Mouse (Mus musculus) heart, embryonic 13.5 days (tissue): ENCODE measurements around the gene Serpinh1. TPM values are rescaled to one million over a fixed set of nuclear protein-coding genes. Genes with fewer than 3 reads are reported as not detected.
A peak's percentile ranks its signal among the peaks of the same experiment; 100 is the strongest.

ENCODE experiments used
- ATAC-seq: fragments of 200-750 bp; cut with Nextera tagmentation; 2 replicates; pipeline ENCODE4 v1.8.0; 2017; ENCODE audit warnings: moderate TSS enrichment; ENCODE audit not compliant: insufficient number of reproducible peaks, low FRiP score, low TSS enrichment; ENCODE audit errors: extremely low read depth
- H3K27ac ChIP-seq: fragments of 300-500 bp; sonication (generic); replicated peaks from 2 replicates; pipeline ENCODE4 v1.5.1; 2015; ENCODE audit warnings: moderate library complexity, mild to moderate bottlenecking, inconsistent platforms
- H3K27me3 ChIP-seq: fragments of 300-500 bp; sonication (generic); replicated peaks from 2 replicates; pipeline ENCODE4 v1.6.1; 2015; ENCODE audit warnings: mild to moderate bottlenecking, inconsistent platforms
- H3K36me3 ChIP-seq: fragments of 300-500 bp; sonication (generic); 2 replicates; pipeline ENCODE4 v1.6.1; 2015; ENCODE audit warnings: mild to moderate bottlenecking, inconsistent platforms
- H3K4me1 ChIP-seq: fragments of 300-500 bp; sonication (generic); 2 replicates; pipeline ENCODE4 v1.6.1; 2015; ENCODE audit warnings: inconsistent platforms
- H3K4me2 ChIP-seq: fragments of 300-500 bp; sonication (generic); 2 replicates; pipeline ENCODE4 v1.6.1; 2015; ENCODE audit warnings: inconsistent platforms, mild to moderate bottlenecking, moderate library complexity
- H3K4me3 ChIP-seq: fragments of 300-500 bp; sonication (generic); 2 replicates; pipeline ENCODE4 v1.5.1; 2015; ENCODE audit warnings: moderate library complexity, mild to moderate bottlenecking, inconsistent platforms
- H3K9ac ChIP-seq: fragments of 300-500 bp; sonication (generic); 2 replicates; pipeline ENCODE4 v1.6.1; 2015; ENCODE audit warnings: inconsistent platforms, mild to moderate bottlenecking, moderate library complexity
- H3K9me3 ChIP-seq: fragments of 300-500 bp; sonication (generic); 2 replicates; pipeline ENCODE4 v1.6.1; 2016; ENCODE audit warnings: inconsistent platforms
- WGBS: fragments of 180-500 bp; shearing (Covaris S2); methylation state at CpG from one replicate; pipeline ENCODE4 v1.1.7; 2015; ENCODE audit warnings: mixed read lengths; 5-methylcytosine and 5-hydroxymethylcytosine counted together
- polyA plus RNA-seq: library from polyadenylated mRNA; unstranded; fragments of >200 nt; fragmentation: Nextera tagmentation; extraction: Ambion mirVana; gene quantifications from 2 replicates; pipeline ENCODE4 v1.2.1, GENCODE M21; 2015

Serpinh1 gene
- polyA plus RNA-seq, 1 experiment from 2014 or later: 1,205 TPM

- 77% methylated on average over 6 of the region's 6 CpGs for WGBS
- no peak overlapping the region for H3K27ac ChIP-seq
- peaks cover 31% of the 10 kb centered on the region for H3K4me1 ChIP-seq
- no peaks in the 10 kb centered on the region for H3K9me3 ChIP-seq
- no peak overlapping the region for H3K9ac ChIP-seq
- H3K36me3 ChIP-seq: no peaks in the 10 kb centered on the region
- H3K27me3 ChIP-seq: peaks cover 52% of the 10 kb centered on the region
- no peak overlapping the region for H3K4me2 ChIP-seq
- ATAC-seq: no peak
- no peak overlapping the region for H3K4me3 ChIP-seq
Observed at GRCm38 (mm10) chr7:99322691-99323320, 30.2 kb downstream of the Serpinh1 start.

GRCm38 (mm10) chr7:99320524-99320923, 32.5 kb downstream of the Serpinh1 start:
- no peaks in the 10 kb centered on the region for H3K36me3 ChIP-seq
- H3K9me3 ChIP-seq: no peaks in the 10 kb centered on the region
- peaks cover 36% of the 10 kb centered on the region for H3K4me1 ChIP-seq
- H3K27me3 ChIP-seq: peaks cover 53% of the 10 kb centered on the region
- WGBS: 37% methylated on average over 14 of the region's 14 CpGs
- ATAC-seq: no peak
- peak overlapping the region; percentile 20; the same call in 1 of the 2 replicates for H3K9ac ChIP-seq
- H3K4me3 ChIP-seq: no peak overlapping the region
- no peak overlapping the region for H3K4me2 ChIP-seq
- no peak overlapping the region for H3K27ac ChIP-seq

GRCm38 (mm10) chr7:99317475-99317874, 35.6 kb downstream of the Serpinh1 start:
- WGBS: 73% methylated on average over 7 of the region's 7 CpGs
- no peak overlapping the region for H3K4me2 ChIP-seq
- ATAC-seq: no peak
- H3K9me3 ChIP-seq: no peaks in the 10 kb centered on the region
- peaks cover 30% of the 10 kb centered on the region for H3K27me3 ChIP-seq
- H3K4me1 ChIP-seq: peaks cover 36% of the 10 kb centered on the region
- no peak overlapping the region for H3K27ac ChIP-seq
- H3K4me3 ChIP-seq: no peak overlapping the region
- H3K36me3 ChIP-seq: no peaks in the 10 kb centered on the region
- no peak overlapping the region for H3K9ac ChIP-seq

- H3K9me3 ChIP-seq: no peaks in the 10 kb centered on the region
- WGBS: 71% methylated on average over 7 of the region's 7 CpGs
- H3K36me3 ChIP-seq: no peaks in the 10 kb centered on the region
- H3K9ac ChIP-seq: 0 out of 2 replicates have a peak overlapping the region, but pooled peaks have one; percentile 33
- no peak for ATAC-seq
- H3K27me3 ChIP-seq: peaks cover 27% of the 10 kb centered on the region
- H3K4me3 ChIP-seq: no peak overlapping the region
- H3K4me2 ChIP-seq: no peak overlapping the region
- H3K27ac ChIP-seq: no peak overlapping the region
- peaks cover 44% of the 10 kb centered on the region for H3K4me1 ChIP-seq
Observed at GRCm38 (mm10) chr7:99316207-99316606, 36.8 kb downstream of the Serpinh1 start.

GRCm38 (mm10) chr7:99314565-99314964, 38.5 kb downstream of the Serpinh1 start:
- Histone ChIP-seq H3K9ac (no peak overlapping the region), H3K27me3 (peaks cover 23% of the 10 kb centered on the region), H3K27ac (no peak overlapping the region), H3K36me3 (no peaks in the 10 kb centered on the region), H3K4me2 (no peak overlapping the region), H3K4me3 (no peak overlapping the region), H3K9me3 (no peaks in the 10 kb centered on the region), H3K4me1 (peaks cover 31% of the 10 kb centered on the region)
- no peak for ATAC-seq
- 69% methylated on average over 4 of the region's 4 CpGs for WGBS

- no peak overlapping the region for H3K27ac ChIP-seq
- no peak overlapping the region for H3K9ac ChIP-seq
- no peak overlapping the region for H3K4me3 ChIP-seq
- H3K36me3 ChIP-seq: no peaks in the 10 kb centered on the region
- peaks cover 16% of the 10 kb centered on the region for H3K27me3 ChIP-seq
- peaks cover 25% of the 10 kb centered on the region for H3K4me1 ChIP-seq
- H3K9me3 ChIP-seq: no peaks in the 10 kb centered on the region
- 67% methylated on average over 8 of the region's 8 CpGs for WGBS
- no peak for ATAC-seq
- no peak overlapping the region for H3K4me2 ChIP-seq
Observed at GRCm38 (mm10) chr7:99313253-99313652, 39.8 kb downstream of the Serpinh1 start.

GRCm38 (mm10) chr7:99312671-99313143, 40.3 kb downstream of the Serpinh1 start:
- no peak for ATAC-seq
- H3K27ac ChIP-seq: no peak overlapping the region
- 57% methylated on average over 8 of the region's 8 CpGs for WGBS

GRCm38 (mm10) chr7:99312058-99312457, 41.0 kb downstream of the Serpinh1 start:
- Histone ChIP-seq H3K4me3 (no peak overlapping the region), H3K27me3 (peaks cover 6% of the 10 kb centered on the region), H3K36me3 (no peaks in the 10 kb centered on the region), H3K27ac (no peak overlapping the region), H3K9me3 (no peaks in the 10 kb centered on the region), H3K4me2 (no peak overlapping the region), H3K4me1 (peaks cover 34% of the 10 kb centered on the region), H3K9ac (no peak overlapping the region)
- no peak for ATAC-seq
- 32% methylated on average over 4 of the region's 4 CpGs for WGBS

More at GRCm38 (mm10) chr7:99312671-99313143, 40.3 kb downstream of the Serpinh1 start:
- peaks cover 28% of the 10 kb centered on the region for H3K4me1 ChIP-seq
- peaks cover 11% of the 10 kb centered on the region for H3K27me3 ChIP-seq
- no peak overlapping the region for H3K9ac ChIP-seq
- no peak overlapping the region for H3K4me3 ChIP-seq
- H3K9me3 ChIP-seq: no peaks in the 10 kb centered on the region
- no peaks in the 10 kb centered on the region for H3K36me3 ChIP-seq
- no peak overlapping the region for H3K4me2 ChIP-seq

- H3K36me3 ChIP-seq: no peaks in the 10 kb centered on the region
- 69% methylated on average over 7 of the region's 7 CpGs for WGBS
- H3K4me3 ChIP-seq: no peak overlapping the region
- no peak for ATAC-seq
- H3K9me3 ChIP-seq: no peaks in the 10 kb centered on the region
- H3K27me3 ChIP-seq: no peaks in the 10 kb centered on the region
- H3K27ac ChIP-seq: no peak overlapping the region
- no peak overlapping the region for H3K4me2 ChIP-seq
- H3K9ac ChIP-seq: no peak overlapping the region
- H3K4me1 ChIP-seq: peaks cover 39% of the 10 kb centered on the region
Observed at GRCm38 (mm10) chr7:99311433-99311832, 41.6 kb downstream of the Serpinh1 start.

- 32% methylated on average over 3 of the region's 3 CpGs for WGBS
- Histone ChIP-seq H3K27ac (no peak overlapping the region), H3K36me3 (no peaks in the 10 kb centered on the region), H3K9me3 (no peaks in the 10 kb centered on the region), H3K4me1 (peaks cover 35% of the 10 kb centered on the region), H3K27me3 (no peaks in the 10 kb centered on the region), H3K4me3 (no peak overlapping the region), H3K9ac (peak overlapping the region; percentile 44; the same call in 1 of the 2 replicates), H3K4me2 (no peak overlapping the region)
- ATAC-seq: no peak
Observed at GRCm38 (mm10) chr7:99306640-99307039, 46.4 kb downstream of the Serpinh1 start.

- Histone ChIP-seq H3K9me3 (no peaks in the 10 kb centered on the region), H3K9ac (no peak overlapping the region), H3K27ac (no peak overlapping the region), H3K4me3 (no peak overlapping the region), H3K4me2 (no peak overlapping the region), H3K4me1 (peaks cover 38% of the 10 kb centered on the region), H3K36me3 (no peaks in the 10 kb centered on the region), H3K27me3 (no peaks in the 10 kb centered on the region)
- 70% methylated on average over 4 of the region's 4 CpGs for WGBS
- ATAC-seq: no peak
Observed at GRCm38 (mm10) chr7:99305688-99306087, 47.4 kb downstream of the Serpinh1 start.

GRCm38 (mm10) chr7:99304949-99305372, 48.1 kb downstream of the Serpinh1 start:
- no peak overlapping the region for H3K9ac ChIP-seq
- peaks cover 41% of the 10 kb centered on the region for H3K4me1 ChIP-seq
- H3K9me3 ChIP-seq: no peaks in the 10 kb centered on the region
- no peak overlapping the region for H3K27ac ChIP-seq
- no peaks in the 10 kb centered on the region for H3K36me3 ChIP-seq
- no peak for ATAC-seq
- H3K4me3 ChIP-seq: no peak overlapping the region
- WGBS: 58% methylated on average over 5 of the region's 5 CpGs
- H3K27me3 ChIP-seq: no peaks in the 10 kb centered on the region
- no peak overlapping the region for H3K4me2 ChIP-seq
